ENCODE assay signal across 8 mouse cellular contexts in the genomic region with DNA sequence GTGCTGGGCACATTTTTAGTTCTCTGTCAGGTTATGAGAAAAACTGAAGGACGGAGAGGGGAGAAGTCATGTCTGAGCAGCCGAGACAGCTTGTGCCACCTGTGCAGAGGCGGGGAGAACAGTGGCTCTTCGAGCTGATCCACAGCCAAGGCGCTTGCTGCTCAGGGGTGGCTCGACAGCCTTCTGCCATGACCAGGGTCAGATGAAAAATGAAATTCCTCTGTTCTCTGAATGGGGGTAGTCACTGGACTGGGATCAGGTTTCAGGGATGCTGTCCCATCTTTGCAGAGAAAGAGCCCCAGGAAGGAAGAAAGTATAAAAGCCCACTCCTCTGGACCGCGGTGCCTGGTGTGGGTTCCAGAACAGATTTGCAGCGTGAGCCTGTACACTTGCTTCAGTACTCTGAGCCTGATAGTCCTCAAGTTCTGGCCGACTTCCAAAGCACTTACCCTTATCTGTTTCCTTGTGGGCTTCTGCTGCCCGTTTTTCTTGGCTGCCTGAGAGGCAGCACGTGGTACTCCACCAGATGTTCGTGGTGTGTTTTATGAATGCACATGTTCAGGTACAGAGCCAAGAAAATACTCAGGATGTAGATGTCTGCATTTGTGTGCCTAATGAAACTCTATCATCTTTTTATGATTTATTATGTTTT. TPM values are rescaled to one million over a fixed set of nuclear protein-coding genes. Genes with fewer than 3 reads are reported as not detected.
DNase-seq lines count a peak whose midpoint lies in the region; ATAC-seq and TF ChIP-seq lines count a peak whose summit lies in the region.

No protein-coding gene starts in this region.

- H3K27me3 ChIP-seq in limb, embryonic 12.5 days, result no peaks in the 10 kb centered on the region
- no peaks in the 10 kb centered on the region for H3K27me3 ChIP-seq in limb, embryonic 10.5 days (ENCODE audit: low read depth, poor library complexity, severe bottlenecking)
- no peaks in the 10 kb centered on the region for H3K27me3 ChIP-seq in heart, adult 2 months (ENCODE audit: control insufficient read depth, insufficient read depth, low read length)

- no peak overlapping the region for H3K4me2 ChIP-seq in limb, embryonic 12.5 days

- H3K9ac ChIP-seq in limb, embryonic 12.5 days (replicated peaks), result no peak overlapping the region
- H3K9ac ChIP-seq in heart, adult 2 months (ENCODE audit: low read depth, low read length), result no peak overlapping the region

- peak; percentile 58; the same call in 1 of the 2 replicates for ATAC-seq in limb, embryonic 12.5 days (ENCODE audit: insufficient number of reproducible peaks, insufficient read depth, low FRiP score, low TSS enrichment, low read depth)

- peak; percentile 73 for TF ChIP-seq EP300 in heart, adult 2 months (IDR thresholded peaks at IDR 0.05; ENCODE audit: insufficient read depth, low read depth, low read length)

- DNase-seq in limb, embryonic 10.5 days (ENCODE audit: low spot score), result no peak
- peak; percentile 81 for DNase-seq in brain, adult 2 months (ENCODE audit: low read depth, low spot score)
- peak; percentile 59 to 83 for DNase-seq in heart, adult 2 months
- DNase-seq in kidney, postnatal 36 days, result peak; percentile 38 to 51
- peak; percentile 49 for DNase-seq in ovary, postnatal 14 days (ENCODE audit: low spot score)
- DNase-seq in T-cell, adult 2 months (ENCODE audit: low spot score), result no peak
- DNase-seq in spleen, adult 18-20 months, result no peak

- H3K27ac ChIP-seq in limb, embryonic 12.5 days, result peak overlapping the region; percentile 66
- H3K27ac ChIP-seq in limb, embryonic 10.5 days, result no peak overlapping the region
- peak overlapping the region; percentile 38 for H3K27ac ChIP-seq in heart, adult 2 months

- WGBS in limb, embryonic 12.5 days, result 48% methylated on average over 13 of the region's 13 CpGs
- 69% methylated on average over 13 of the region's 13 CpGs for WGBS in limb, embryonic 10.5 days
- 7% methylated on average over 13 of the region's 13 CpGs for whole genome bisulfite sequencing in heart, adult 2 months

- TF ChIP-seq POLR2A in heart, adult 2 months (IDR thresholded peaks at IDR 0.05; ENCODE audit: insufficient read depth, low read depth, low read length), result no peak

- H3K4me3 ChIP-seq in limb, embryonic 12.5 days (replicated peaks), result no peak overlapping the region
- no peak overlapping the region for H3K4me3 ChIP-seq in limb, embryonic 10.5 days
- no peak overlapping the region; the same call in 1 of the 2 replicates for H3K4me3 ChIP-seq in heart, adult 2 months

- no peaks in the 10 kb centered on the region for H3K79me2 ChIP-seq in heart, adult 2 months (replicated peaks; ENCODE audit: control insufficient read depth, insufficient read depth, low read length)

- H3K4me1 ChIP-seq in limb, embryonic 12.5 days (replicated peaks), result peaks cover 17% of the 10 kb centered on the region
- H3K4me1 ChIP-seq in limb, embryonic 10.5 days, result peaks cover 9% of the 10 kb centered on the region; the same call in 1 of the 2 replicates
- H3K4me1 ChIP-seq in heart, adult 2 months (ENCODE audit: control insufficient read depth, insufficient read depth, low read length), result peaks cover 9% of the 10 kb centered on the region

- H3K9me3 ChIP-seq in limb, embryonic 12.5 days, result no peaks in the 10 kb centered on the region
- no peaks in the 10 kb centered on the region for H3K9me3 ChIP-seq in limb, embryonic 10.5 days (replicated peaks)

- no peaks in the 10 kb centered on the region for H3K36me3 ChIP-seq in limb, embryonic 12.5 days
- no peaks in the 10 kb centered on the region for H3K36me3 ChIP-seq in limb, embryonic 10.5 days
- H3K36me3 ChIP-seq in heart, adult 2 months (ENCODE audit: control insufficient read depth, insufficient read depth, low read length), result no peaks in the 10 kb centered on the region

- TF ChIP-seq CTCF in heart, adult 2 months (IDR thresholded peaks at IDR 0.05), result no peak

- intact Hi-C loops in heart, adult 2 months (cut with DNase I), result no loop called here

RNA-seq across cellular contexts. Expression of gene Ak4, which starts 20.8 kb away (rescaled TPM):
- 11.8 and 12.0 TPM in 2 replicates for polyA plus RNA-seq in limb, embryonic 12.5 days (2016; fragmentation: Nextera tagmentation; extraction: Ambion mirVana)
- polyA plus RNA-seq in limb, embryonic 10.5 days (2016; fragmentation: Nextera tagmentation; extraction: Ambion mirVana), result 15.0 and 21.6 TPM in 2 replicates
- total RNA-seq in heart, adult 2 months (2021), result 10 to 100 TPM; 31.8 to 32.0 TPM
- 11.1 and 31.3 TPM in 2 replicates for polyA plus RNA-seq in heart, adult 2 months (2012; rRNA removed)

RNA-seq across cellular contexts. Expression of gene Dnajc6, which starts 56.6 kb away (rescaled TPM):
- 0.66 and 1.4 TPM in 2 replicates for polyA plus RNA-seq in limb, embryonic 12.5 days (2016; fragmentation: Nextera tagmentation; extraction: Ambion mirVana)
- 0.23 and 0.51 TPM in 2 replicates for polyA plus RNA-seq in limb, embryonic 10.5 days (2016; fragmentation: Nextera tagmentation; extraction: Ambion mirVana)
- under 1 TPM; 0.29 to 0.41 TPM for total RNA-seq in heart, adult 2 months (2021)
- 0.35 and 1.2 TPM in 2 replicates for polyA plus RNA-seq in heart, adult 2 months (2012; rRNA removed)

Comparison
In these comparisons a context has a peak if more than half of its experiments do, and no peak if none do; other contexts are left out.
1. DNase-seq: peak in brain, adult 2 months (single experiment), heart, adult 2 months (2 of 2), kidney, postnatal 36 days (2 of 2) and ovary, postnatal 14 days (single experiment); none in limb, embryonic 10.5 days (single experiment), T-cell, adult 2 months (single experiment) and spleen, adult 18-20 months (0 of 2).